Mouse (Mus musculus) ES-E14 (cell line): Measurements from ENCODE around the gene Kcnd3. TPM values are rescaled to one million over a fixed set of nuclear protein-coding genes. Genes with fewer than 3 reads are reported as not detected.

Experiments
- DNase-seq: peaks from one replicate; pipeline ENCODE4 v3.0.0-alpha.2; 2013; ENCODE audit warnings: low read depth, low spot score
- H3K27ac ChIP-seq: 2 replicates; pipeline ENCODE4 v1.5.1; 2012; ENCODE audit warnings: low read depth, mild to moderate bottlenecking, low read length, moderate library complexity, mixed read lengths; ENCODE audit not compliant: poor library complexity, insufficient read depth, severe bottlenecking
- H3K36me3 ChIP-seq: 2 replicates; pipeline ENCODE4 v1.6.1; 2012; ENCODE audit warnings: mild to moderate bottlenecking, low read length, moderate library complexity, mixed read lengths; ENCODE audit not compliant: control insufficient read depth, poor library complexity, insufficient read depth, severe bottlenecking
- H3K4me1 ChIP-seq, 2 experiments: fragments of 150-350 bp in 1 of 2; sonication (generic) in 1 of 2; 2 replicates each; pipeline ENCODE4 v1.6.1; 2012; ENCODE audit warnings: low read length in 2 of 2, mild to moderate bottlenecking in 1 of 2, mixed read lengths in 1 of 2; ENCODE audit not compliant: control insufficient read depth in 2 of 2, insufficient read depth in 2 of 2, poor library complexity in 1 of 2
- H3K4me3 ChIP-seq, 2 experiments: fragments of 150-350 bp in 1 of 2; sonication (generic) in 1 of 2; 2 replicates each; pipeline ENCODE4 v1.5.1; 2012; ENCODE audit warnings: low read length in 2 of 2, low read depth in 1 of 2, mild to moderate bottlenecking in 1 of 2, mixed read lengths in 1 of 2; ENCODE audit not compliant: insufficient read depth in 1 of 2, poor library complexity in 1 of 2, severe bottlenecking in 1 of 2
- H3K9ac ChIP-seq: 2 replicates; pipeline ENCODE4 v1.6.1; 2012; ENCODE audit warnings: low read depth, mild to moderate bottlenecking, low read length, mixed read lengths; ENCODE audit not compliant: poor library complexity, insufficient read depth, severe bottlenecking
- H3K9me3 ChIP-seq: fragments of 150-350 bp; sonication (generic); 2 replicates; pipeline ENCODE4 v1.6.1; 2012; ENCODE audit warnings: low read depth, mild to moderate bottlenecking, low read length; ENCODE audit not compliant: control insufficient read depth, insufficient read depth
- CHD2 ChIP-seq: IDR thresholded peaks from 2 replicates; pipeline ENCODE4 v1.6.1; 2014; ENCODE audit warnings: mild to moderate bottlenecking, low read depth, low read length, inconsistent platforms
- HCFC1 ChIP-seq: IDR thresholded peaks from 2 replicates; pipeline ENCODE4 v1.6.1; 2012; ENCODE audit warnings: low read length, inconsistent platforms, borderline replicate concordance; ENCODE audit not compliant: insufficient read depth
- MAFK ChIP-seq: IDR thresholded peaks from 2 replicates; pipeline ENCODE4 v1.6.1; 2014; ENCODE audit warnings: mild to moderate bottlenecking, low read depth, low read length, inconsistent platforms; ENCODE audit not compliant: insufficient read depth
- ZC3H11A ChIP-seq: IDR thresholded peaks from 2 replicates; pipeline ENCODE4 v1.6.1; 2012; ENCODE audit warnings: low read depth, mild to moderate bottlenecking, inconsistent platforms, low read length, borderline replicate concordance
- ZNF384 ChIP-seq: IDR thresholded peaks from 2 replicates; pipeline ENCODE4 v1.6.1; 2012; ENCODE audit warnings: low read depth, low read length, inconsistent platforms
- in situ Hi-C, 2 experiments: fragments of 600-800 bp; cut with MboI; formaldehyde crosslinking; loops; one replicate each; pipeline ENCODE4 v1.15.1; 2025; ENCODE audit warnings: low sequenced_read_pairs in 2 of 2, inconsistent platforms in 1 of 2; ENCODE audit not compliant: unreplicated experiment in 2 of 2
- total RNA-seq: library from RNA; depleted of rRNA; stranded (reverse); fragments of 300-350 nt; gene quantifications from 2 replicates; pipeline ENCODE4 v1.2.3, GENCODE M21; 2012

The Kcnd3 gene
- total RNA-seq, 1 experiment = 0.04 TPM

GRCm38 (mm10) chr3:105695476-105696386 is 243.6 kb downstream of the Kcnd3 start:
- TF ChIP-seq ZNF384 (no peak), MAFK (no peak), HCFC1 (no peak), ZC3H11A (no peak), CHD2 (no peak)
- H3K9me3 ChIP-seq = no peaks in the 10 kb centered on the region
- no peaks in the 10 kb centered on the region for H3K36me3 ChIP-seq
- no peak overlapping the region for H3K27ac ChIP-seq
- H3K9ac ChIP-seq = no peak overlapping the region
- in situ Hi-C loops = no loop called here
- H3K4me1 ChIP-seq = no peaks in the 10 kb centered on the region
- DNase-seq = no peak
- H3K4me3 ChIP-seq = no peak overlapping the region

DNA sequence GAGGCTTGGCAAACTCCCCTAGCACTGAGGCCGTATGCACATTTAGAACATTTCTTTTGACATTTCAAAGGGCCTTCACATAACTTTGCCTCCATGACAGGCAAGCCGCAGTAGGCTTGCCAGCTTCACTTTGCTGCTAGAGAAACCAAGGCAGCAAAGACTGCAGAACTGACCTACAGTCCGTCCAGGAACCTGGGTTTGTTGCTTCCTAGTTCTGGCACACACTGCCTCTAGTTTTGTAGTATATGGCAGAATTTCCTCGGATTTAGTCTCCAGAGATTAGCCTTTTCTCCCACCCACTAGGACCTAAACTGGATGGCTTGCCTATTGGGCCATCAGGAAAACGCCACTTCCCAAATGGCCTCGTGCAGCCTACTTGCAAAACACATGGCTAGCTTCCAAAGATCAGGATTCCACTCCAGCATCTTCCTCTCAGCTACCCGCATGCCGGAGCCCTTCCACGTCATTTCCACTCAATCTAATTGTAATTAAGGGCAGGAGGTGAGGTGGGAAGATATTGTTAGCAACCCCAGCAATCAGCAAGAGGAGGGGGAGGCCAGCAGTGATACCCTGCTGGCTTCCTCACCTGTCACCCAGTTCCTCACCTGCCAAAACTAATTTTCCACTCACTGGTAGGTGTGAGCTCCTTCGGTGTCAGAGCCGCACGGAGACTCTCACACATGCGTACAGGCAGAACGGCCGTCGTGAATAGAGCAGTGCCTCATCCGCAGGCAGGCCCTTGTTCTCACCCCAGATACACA is 244.4 kb downstream of the Kcnd3 start:
- no peak overlapping the region for H3K9ac ChIP-seq
- no peaks in the 10 kb centered on the region for H3K36me3 ChIP-seq
- in situ Hi-C loops = no loop called here
- H3K4me1 ChIP-seq = no peaks in the 10 kb centered on the region
- TF ChIP-seq HCFC1 (no peak), ZC3H11A (no peak), ZNF384 (no peak), MAFK (no peak), CHD2 (no peak)
- no peaks in the 10 kb centered on the region for H3K9me3 ChIP-seq
- DNase-seq = no peak
- H3K4me3 ChIP-seq = no peak overlapping the region
- no peak overlapping the region for H3K27ac ChIP-seq

DNA sequence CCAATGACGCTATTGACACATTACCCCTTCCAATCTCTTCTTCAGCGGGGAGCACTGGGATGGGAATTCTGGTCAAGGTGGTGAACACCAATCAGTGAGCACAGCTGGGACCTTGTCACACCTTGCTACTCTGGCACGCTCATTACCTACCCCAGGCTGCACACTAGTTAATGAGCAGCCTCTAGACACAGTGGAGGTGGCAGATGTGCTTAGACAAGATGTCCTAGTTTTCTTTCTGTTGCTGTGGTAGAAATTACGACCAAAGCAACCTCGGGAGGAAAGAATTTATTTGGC is 245.0 kb downstream of the Kcnd3 start:
- in situ Hi-C loops = no loop called here
- no peaks in the 10 kb centered on the region for H3K36me3 ChIP-seq
- no peak for DNase-seq
- no peak overlapping the region for H3K9ac ChIP-seq
- no peaks in the 10 kb centered on the region for H3K4me1 ChIP-seq
- no peak overlapping the region for H3K4me3 ChIP-seq
- no peak for TF ChIP-seq ZC3H11A
- no peak for TF ChIP-seq HCFC1
- no peak for TF ChIP-seq ZNF384
- no peak overlapping the region for H3K27ac ChIP-seq
- H3K9me3 ChIP-seq = no peaks in the 10 kb centered on the region

GRCm38 (mm10) chr3:105698311-105698710 is 246.2 kb downstream of the Kcnd3 start:
- H3K36me3 ChIP-seq = no peaks in the 10 kb centered on the region
- TF ChIP-seq MAFK (no peak), CHD2 (no peak), HCFC1 (no peak), ZNF384 (no peak), ZC3H11A (no peak)
- no peaks in the 10 kb centered on the region for H3K4me1 ChIP-seq
- H3K27ac ChIP-seq = no peak overlapping the region
- no peak overlapping the region for H3K4me3 ChIP-seq
- DNase-seq = no peak
- in situ Hi-C loops = no loop called here
- no peaks in the 10 kb centered on the region for H3K9me3 ChIP-seq
- H3K9ac ChIP-seq = no peak overlapping the region
